Mouse (Mus musculus) layer of hippocampus, postnatal 14 days (tissue): ENCODE results near the gene Cd200r4. TPM values are rescaled to one million over a fixed set of nuclear protein-coding genes. Genes with fewer than 3 reads are reported as not detected.
"Not testable (repeated sequence)": the region's sequence is repeated elsewhere in the genome, so short reads cannot be mapped to it uniquely, and the experiment has no call there.

Source experiments
- DNase-seq, 2 experiments: peaks; one replicate each; pipeline ENCODE4 v3.0.0; 2021 to 2022; ENCODE audit warnings: low spot score in 2 of 2, mixed read lengths in 1 of 2
- long read RNA-seq, 2 experiments: library from polyadenylated mRNA; stranded (forward); transcript quantifications; one replicate each; pipeline ENCODE4 v2.0.0; 2021
- total RNA-seq, 2 experiments: library from RNA; stranded (reverse); gene quantifications; 2 replicates each; pipeline ENCODE4 v1.2.3; 2021

The Cd200r4 gene
- not detected for total RNA-seq
- long read RNA-seq, experiment 1 = 0 reads
- long read RNA-seq, experiment 2 = 0 reads

GRCm38 (mm10) chr16:44811544-44811943 lies at the start of gene Cd200r4:
Gene Cd200r4 (plus strand): TSS chr16:44811733.
- DNase-seq = no peak

GRCm38 (mm10) chr16:44761811-44762210 lies 49.7 kb upstream of the Cd200r4 start:
- DNase-seq = no peak

- DNase-seq = no peak
These were observed 45.8 kb upstream of the Cd200r4 start, which contains the start of gene Cd200r1 for GRCm38 (mm10) chr16:44765555-44766319. Gene Cd200r1 (plus strand): TSS chr16:44765736.

- no peak for DNase-seq
These were observed 45.1 kb upstream of the Cd200r4 start for GRCm38 (mm10) chr16:44766320-44766892.

- no peak for DNase-seq
These were observed 44.0 kb upstream of the Cd200r4 start for GRCm38 (mm10) chr16:44767506-44767905.

GRCm38 (mm10) chr16:44767967-44768366 lies 43.6 kb upstream of the Cd200r4 start:
- DNase-seq = peak in 1 of 2 experiments; percentile 39

- DNase-seq = no peak
These were observed 39.0 kb upstream of the Cd200r4 start for GRCm38 (mm10) chr16:44772577-44772976.

GRCm38 (mm10) chr16:44773673-44774072 lies 37.9 kb upstream of the Cd200r4 start:
- DNase-seq = no peak

GRCm38 (mm10) chr16:44774201-44774600 lies 37.3 kb upstream of the Cd200r4 start:
- DNase-seq = no peak

GRCm38 (mm10) chr16:44778538-44779147 lies 32.9 kb upstream of the Cd200r4 start:
- DNase-seq = peak in 1 of 2 experiments; percentile 17

- no peak for DNase-seq
These were observed 32.0 kb upstream of the Cd200r4 start for GRCm38 (mm10) chr16:44779494-44779893.

- DNase-seq = no peak
These were observed 30.8 kb upstream of the Cd200r4 start for GRCm38 (mm10) chr16:44780751-44781150.

- DNase-seq = no peak
These were observed 24.6 kb upstream of the Cd200r4 start for GRCm38 (mm10) chr16:44786934-44787333.

GRCm38 (mm10) chr16:44794416-44794815 lies 17.1 kb upstream of the Cd200r4 start:
- DNase-seq = no peak

- no peak for DNase-seq
These were observed 5.6 kb upstream of the Cd200r4 start for GRCm38 (mm10) chr16:44805976-44806375.

GRCm38 (mm10) chr16:44810223-44810622 lies 1.3 kb upstream of the Cd200r4 start:
- DNase-seq = not testable (repeated sequence)

- DNase-seq = no peak
These were observed 1.0 kb downstream of the Cd200r4 start for GRCm38 (mm10) chr16:44812468-44813065.

- DNase-seq = no peak
These were observed 6.5 kb downstream of the Cd200r4 start for GRCm38 (mm10) chr16:44818010-44818409.

GRCm38 (mm10) chr16:44820545-44820944 lies 9.0 kb downstream of the Cd200r4 start:
- no peak for DNase-seq

- DNase-seq = no peak
These were observed 20.8 kb downstream of the Cd200r4 start for GRCm38 (mm10) chr16:44832286-44832685.

- DNase-seq = not testable (repeated sequence)
These were observed 21.7 kb downstream of the Cd200r4 start for GRCm38 (mm10) chr16:44833189-44833588.

GRCm38 (mm10) chr16:44866797-44867196 lies 55.3 kb downstream of the Cd200r4 start, which contains the start of gene Cd200r2:
Gene Cd200r2 (plus strand): TSS chr16:44867097.
- DNase-seq = no peak
